Mouse (Mus musculus) lung, postnatal 25 days (tissue): ENCODE data around the gene Epb41l2.

Experiments
- DNase-seq: peaks from one replicate; pipeline ENCODE4 v3.0.0; 2022; ENCODE audit warnings: low spot score

Gene Epb41l2

GRCm38 (mm10) chr10:25499323-25500071, 139.9 kb downstream of the Epb41l2 start:
- DNase-seq = no peak

- DNase-seq = no peak
These were observed 143.7 kb downstream of the Epb41l2 start for GRCm38 (mm10) chr10:25503250-25503649.

GRCm38 (mm10) chr10:25513821-25514220, 154.2 kb downstream of the Epb41l2 start:
- no peak for DNase-seq

GRCm38 (mm10) chr10:25519954-25520353, 160.4 kb downstream of the Epb41l2 start:
- DNase-seq = no peak

- no peak for DNase-seq
These were observed 160.8 kb downstream of the Epb41l2 start for GRCm38 (mm10) chr10:25520428-25520827.

- DNase-seq = no peak
These were observed 164.1 kb downstream of the Epb41l2 start for GRCm38 (mm10) chr10:25523727-25524126.

- DNase-seq = no peak
These were observed 166.6 kb downstream of the Epb41l2 start for GRCm38 (mm10) chr10:25526156-25526555.

- no peak for DNase-seq
These were observed 167.0 kb downstream of the Epb41l2 start for GRCm38 (mm10) chr10:25526622-25527021.

- DNase-seq = no peak
These were observed 167.5 kb downstream of the Epb41l2 start for GRCm38 (mm10) chr10:25527126-25527525.

- DNase-seq = no peak
These were observed 171.7 kb downstream of the Epb41l2 start for GRCm38 (mm10) chr10:25531335-25531734.

- DNase-seq = no peak
These were observed 173.5 kb downstream of the Epb41l2 start for GRCm38 (mm10) chr10:25533105-25533504.

- no peak for DNase-seq
These were observed 174.1 kb downstream of the Epb41l2 start for GRCm38 (mm10) chr10:25533513-25534246.

GRCm38 (mm10) chr10:25534467-25534866, 174.9 kb downstream of the Epb41l2 start:
- no peak for DNase-seq

- no peak for DNase-seq
These were observed 176.3 kb downstream of the Epb41l2 start, which contains the start of gene Smlr1 for GRCm38 (mm10) chr10:25535891-25536331. Smlr1 (minus strand) TSS chr10:25536267.

GRCm38 (mm10) chr10:25536621-25537020, 177.0 kb downstream of the Epb41l2 start:
- no peak for DNase-seq

- DNase-seq = no peak
These were observed 179.1 kb downstream of the Epb41l2 start for GRCm38 (mm10) chr10:25538738-25539137.

- no peak for DNase-seq
These were observed 179.7 kb downstream of the Epb41l2 start for GRCm38 (mm10) chr10:25539146-25539770.

- DNase-seq = no peak
These were observed 180.2 kb downstream of the Epb41l2 start for GRCm38 (mm10) chr10:25539771-25540168.

GRCm38 (mm10) chr10:25541097-25541496, 181.5 kb downstream of the Epb41l2 start:
- DNase-seq = no peak

- no peak for DNase-seq
These were observed 193.3 kb downstream of the Epb41l2 start for GRCm38 (mm10) chr10:25552936-25553335.

GRCm38 (mm10) chr10:25571319-25572240, 212.0 kb downstream of the Epb41l2 start:
- DNase-seq = no peak
